Mouse (Mus musculus) MEL (cell line): ENCODE data around the gene Egfl7. TPM values are rescaled to one million over a fixed set of nuclear protein-coding genes. Genes with fewer than 3 reads are reported as not detected.

Source experiments
- DNase-seq: peaks from one replicate; pipeline ENCODE4 v3.0.0; 2011; ENCODE audit warnings: low read depth, low spot score
- H3K27ac ChIP-seq: 2 replicates; pipeline ENCODE4 v1.5.1; 2012; ENCODE audit warnings: low read depth, mild to moderate bottlenecking, control low read depth, low read length, moderate library complexity; ENCODE audit not compliant: control insufficient read depth
- H3K27me3 ChIP-seq, 2 experiments: fragments of 150-350 bp in 1 of 2; sonication (generic) in 1 of 2; 2 replicates each; pipeline ENCODE4 v1.6.1; 2012; ENCODE audit warnings: low read length in 2 of 2, mild to moderate bottlenecking in 2 of 2, improper control_type of control experiment in 1 of 2, moderate library complexity in 1 of 2; ENCODE audit not compliant: insufficient read depth in 2 of 2, control insufficient read depth in 1 of 2
- H3K36me3 ChIP-seq, 2 experiments: 2 replicates each; pipeline ENCODE4 v1.6.1; 2012 to 2014; ENCODE audit warnings: low read length in 2 of 2, improper control_type of control experiment in 1 of 2, inconsistent platforms in 1 of 2, mild to moderate bottlenecking in 1 of 2; ENCODE audit not compliant: insufficient read depth in 2 of 2, control insufficient read depth in 1 of 2
- H3K4me1 ChIP-seq, 2 experiments: fragments of 150-350 bp in 1 of 2; sonication (generic) in 1 of 2; 2 replicates each; pipeline ENCODE4 v1.6.1; 2012; ENCODE audit warnings: low read length in 2 of 2, improper control_type of control experiment in 1 of 2, mild to moderate bottlenecking in 1 of 2; ENCODE audit not compliant: insufficient read depth in 2 of 2, control insufficient read depth in 1 of 2
- H3K4me3 ChIP-seq, 2 experiments: fragments of 150-350 bp in 1 of 2; sonication (generic) in 1 of 2; 2 replicates each; pipeline ENCODE4 v1.5.1; 2012; ENCODE audit warnings: low read depth in 2 of 2, low read length in 2 of 2, mild to moderate bottlenecking in 2 of 2, moderate library complexity in 2 of 2, control low read depth in 1 of 2, improper control_type of control experiment in 1 of 2; ENCODE audit not compliant: control insufficient read depth in 1 of 2, insufficient read depth in 1 of 2
- H3K79me2 ChIP-seq: 2 replicates; pipeline ENCODE4 v1.6.1; 2012; ENCODE audit warnings: mild to moderate bottlenecking, low read length, moderate library complexity; ENCODE audit not compliant: control insufficient read depth, poor library complexity, insufficient read depth
- H3K9ac ChIP-seq: 2 replicates; pipeline ENCODE4 v1.6.1; 2012; ENCODE audit warnings: low read depth, mild to moderate bottlenecking, control low read depth, low read length, moderate library complexity; ENCODE audit not compliant: control insufficient read depth, poor library complexity, severe bottlenecking
- H3K9me3 ChIP-seq: fragments of 150-350 bp; sonication (generic); replicated peaks from 2 replicates; pipeline ENCODE4 v1.6.1; 2012; ENCODE audit warnings: mild to moderate bottlenecking, low read length, improper control_type of control experiment, moderate library complexity; ENCODE audit not compliant: insufficient read depth
- BHLHE40 ChIP-seq: IDR thresholded peaks from 2 replicates; pipeline ENCODE4 v1.6.1; 2012; ENCODE audit warnings: low read depth, mild to moderate bottlenecking, inconsistent platforms, low read length, improper control_type of control experiment, borderline replicate concordance
- CHD1 ChIP-seq: IDR thresholded peaks from 2 replicates; pipeline ENCODE4 v1.6.1; 2012; ENCODE audit warnings: low read depth, mild to moderate bottlenecking, inconsistent platforms, low read length, improper control_type of control experiment
- CTCF ChIP-seq, 3 experiments: IDR thresholded peaks in 2 of 3; conservative IDR thresholded peaks in 1 of 3; 2 replicates each; pipeline ENCODE4 v1.5.1; 2011 to 2012; ENCODE audit warnings: low read length in 3 of 3, low read depth in 2 of 3, mild to moderate bottlenecking in 2 of 3, improper control_type of control experiment in 1 of 3, inconsistent platforms in 1 of 3, mixed read lengths in 1 of 3, moderate library complexity in 1 of 3; ENCODE audit not compliant: control insufficient read depth in 1 of 3, insufficient read depth in 1 of 3, poor library complexity in 1 of 3, severe bottlenecking in 1 of 3
- ETS1 ChIP-seq: IDR thresholded peaks from 2 replicates; pipeline ENCODE4 v1.6.1; 2012; ENCODE audit warnings: low read depth, mild to moderate bottlenecking, inconsistent platforms, low read length, improper control_type of control experiment, moderate library complexity
- GATA1 ChIP-seq: IDR thresholded peaks from 2 replicates; pipeline ENCODE4 v1.6.1; 2011; ENCODE audit warnings: low read depth, low read length, improper control_type of control experiment
- JUND ChIP-seq: IDR thresholded peaks from 2 replicates; pipeline ENCODE4 v1.6.1; 2011; ENCODE audit warnings: low read depth, mild to moderate bottlenecking, improper control_type of control experiment, low read length
- KAT2A ChIP-seq: conservative IDR thresholded peaks from 2 replicates; pipeline ENCODE4 v1.6.1; 2012; ENCODE audit warnings: low read depth, low read length, improper control_type of control experiment, inconsistent platforms
- MAFK ChIP-seq: IDR thresholded peaks from 2 replicates; pipeline ENCODE4 v1.6.1; 2011; ENCODE audit warnings: low read depth, mild to moderate bottlenecking, low read length, improper control_type of control experiment, borderline replicate concordance
- MAX ChIP-seq: IDR thresholded peaks from 2 replicates; pipeline ENCODE4 v1.6.1; 2011; ENCODE audit warnings: low read length, improper control_type of control experiment
- MEF2A ChIP-seq: IDR thresholded peaks from 2 replicates; pipeline ENCODE4 v1.6.1; 2014; ENCODE audit warnings: low read depth, mild to moderate bottlenecking, inconsistent platforms, low read length, improper control_type of control experiment; ENCODE audit not compliant: poor library complexity, insufficient replicate concordance, severe bottlenecking; ENCODE audit errors: extremely low read depth
- MXI1 ChIP-seq: IDR thresholded peaks from 2 replicates; pipeline ENCODE4 v1.6.1; 2011; ENCODE audit warnings: mild to moderate bottlenecking, low read depth, low read length, improper control_type of control experiment
- NRF1 ChIP-seq: IDR thresholded peaks from 2 replicates; pipeline ENCODE4 v1.6.1; 2014; ENCODE audit warnings: low read depth, mild to moderate bottlenecking, inconsistent platforms, low read length, improper control_type of control experiment, moderate library complexity; ENCODE audit not compliant: poor library complexity, insufficient read depth, severe bottlenecking
- POLR2A ChIP-seq, 2 experiments: IDR thresholded peaks; 2 replicates each; pipeline ENCODE4 v1.6.1; 2011 to 2012; ENCODE audit warnings: low read length in 2 of 2, mild to moderate bottlenecking in 2 of 2, control low read depth in 1 of 2, improper control_type of control experiment in 1 of 2, low read depth in 1 of 2, moderate library complexity in 1 of 2; ENCODE audit not compliant: control insufficient read depth in 1 of 2, insufficient read depth in 1 of 2, poor library complexity in 1 of 2
- POLR2AphosphoS2 ChIP-seq: IDR thresholded peaks from 2 replicates; pipeline ENCODE4 v1.6.1; 2011; ENCODE audit warnings: low read length, improper control_type of control experiment
- POLR2AphosphoS5 ChIP-seq: IDR thresholded peaks from 2 replicates; pipeline ENCODE4 v1.6.1; 2012; ENCODE audit warnings: low read depth, borderline replicate concordance, mild to moderate bottlenecking, inconsistent platforms, low read length, moderate library complexity, mixed read lengths
- RAD21 ChIP-seq: IDR thresholded peaks from 2 replicates; pipeline ENCODE4 v1.6.1; 2011; ENCODE audit warnings: mild to moderate bottlenecking, low read depth, low read length, improper control_type of control experiment
- RCOR1 ChIP-seq: IDR thresholded peaks from 2 replicates; pipeline ENCODE4 v1.6.1; 2012; ENCODE audit warnings: low read depth, mild to moderate bottlenecking, inconsistent platforms, low read length, improper control_type of control experiment
- SMC3 ChIP-seq: IDR thresholded peaks from 2 replicates; pipeline ENCODE4 v1.6.1; 2011; ENCODE audit warnings: low read depth, low read length, improper control_type of control experiment
- TAL1 ChIP-seq: IDR thresholded peaks from 2 replicates; pipeline ENCODE4 v1.6.1; 2012; ENCODE audit warnings: mild to moderate bottlenecking, inconsistent platforms, low read length, moderate library complexity, mixed read lengths
- TBP ChIP-seq: IDR thresholded peaks from 2 replicates; pipeline ENCODE4 v1.8.0; 2011; ENCODE audit warnings: low read depth, low read length, improper control_type of control experiment
- UBTF ChIP-seq: IDR thresholded peaks from 2 replicates; pipeline ENCODE4 v1.6.1; 2012; ENCODE audit warnings: low read depth, mild to moderate bottlenecking, inconsistent platforms, low read length, improper control_type of control experiment, moderate library complexity, borderline replicate concordance; ENCODE audit not compliant: insufficient read depth
- ZC3H11A ChIP-seq: IDR thresholded peaks from 2 replicates; pipeline ENCODE4 v1.6.1; 2012; ENCODE audit warnings: low read depth, mild to moderate bottlenecking, inconsistent platforms, low read length, improper control_type of control experiment
- ZKSCAN1 ChIP-seq: IDR thresholded peaks from 2 replicates; pipeline ENCODE4 v1.6.1; 2012; ENCODE audit warnings: low read depth, mild to moderate bottlenecking, inconsistent platforms, low read length, improper control_type of control experiment, moderate library complexity
- ZNF384 ChIP-seq: IDR thresholded peaks from 2 replicates; pipeline ENCODE4 v1.6.1; 2012; ENCODE audit warnings: low read depth, mild to moderate bottlenecking, inconsistent platforms, low read length, improper control_type of control experiment
- polyA plus RNA-seq, 2 experiments: library from polyadenylated mRNA; stranded (reverse) in 1 of 2; unstranded in 1 of 2; fragments of >175 nt in 1 of 2; fragments of >200 nt in 1 of 2; gene quantifications; 2 replicates each; pipeline versions ENCODE4 v1.2.1 to v1.2.4; 2012; ENCODE audit warnings: low replicate concordance in 2 of 2, low read depth in 1 of 2; ENCODE audit not compliant: insufficient read length in 2 of 2, insufficient read depth in 1 of 2, missing spikeins in 1 of 2
- total RNA-seq: library from RNA; depleted of rRNA; stranded (reverse); fragments of 300-350 nt; gene quantifications from 2 replicates; pipeline ENCODE4 v1.2.3, GENCODE M21; 2012

Gene Egfl7
- total and polyA plus RNA-seq, 3 experiments = 73.9 to 125 TPM; not detected in 1

DNA sequence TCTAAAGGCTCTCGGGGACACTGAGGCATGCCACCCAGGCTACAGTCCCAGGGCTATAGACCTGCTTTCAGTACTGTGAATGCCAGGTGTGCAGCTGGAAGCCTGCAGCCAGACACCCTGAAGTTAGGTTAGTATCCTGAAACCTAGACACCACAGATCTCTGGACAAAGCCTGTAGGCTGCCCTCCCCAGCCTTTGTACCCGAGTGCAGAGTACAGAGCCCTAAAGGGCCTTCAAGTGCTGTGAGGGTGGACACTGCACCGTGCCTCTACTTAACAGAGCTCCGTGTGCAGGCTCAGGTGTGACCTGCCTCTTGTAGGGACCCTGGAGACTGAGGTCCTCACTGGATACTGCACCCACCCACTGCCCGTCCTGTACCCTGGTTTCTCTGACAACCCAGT is 19.3 kb upstream of the Egfl7 start:
- no peak for TF ChIP-seq ETS1
- no peak for TF ChIP-seq ZC3H11A
- TF ChIP-seq TAL1 = no peak
- TF ChIP-seq CTCF (IDR thresholded peaks at IDR 0.05 in 2 of 3, conservative IDR thresholded peaks at IDR 0.05 in 1 of 3; ENCODE audit: control insufficient read depth in 1 of 3, insufficient read depth in 1 of 3, low read depth in 2 of 3, low read length in 3 of 3, poor library complexity in 1 of 3, severe bottlenecking in 1 of 3) = no peak
- TF ChIP-seq ZKSCAN1 = no peak
- TF ChIP-seq RCOR1 = no peak
- TF ChIP-seq KAT2A = no peak
- TF ChIP-seq POLR2AphosphoS5 = no peak
- TF ChIP-seq MAFK = no peak
- H3K4me3 ChIP-seq = no peak overlapping the region
- no peaks in the 10 kb centered on the region for H3K36me3 ChIP-seq
- no peak overlapping the region for H3K27ac ChIP-seq
- H3K79me2 ChIP-seq = no peaks in the 10 kb centered on the region
- H3K27me3 ChIP-seq = no peaks in the 10 kb centered on the region
- H3K9me3 ChIP-seq = no peaks in the 10 kb centered on the region
- no peaks in the 10 kb centered on the region for H3K4me1 ChIP-seq
- no peak for DNase-seq
- H3K9ac ChIP-seq = no peak overlapping the region

DNA sequence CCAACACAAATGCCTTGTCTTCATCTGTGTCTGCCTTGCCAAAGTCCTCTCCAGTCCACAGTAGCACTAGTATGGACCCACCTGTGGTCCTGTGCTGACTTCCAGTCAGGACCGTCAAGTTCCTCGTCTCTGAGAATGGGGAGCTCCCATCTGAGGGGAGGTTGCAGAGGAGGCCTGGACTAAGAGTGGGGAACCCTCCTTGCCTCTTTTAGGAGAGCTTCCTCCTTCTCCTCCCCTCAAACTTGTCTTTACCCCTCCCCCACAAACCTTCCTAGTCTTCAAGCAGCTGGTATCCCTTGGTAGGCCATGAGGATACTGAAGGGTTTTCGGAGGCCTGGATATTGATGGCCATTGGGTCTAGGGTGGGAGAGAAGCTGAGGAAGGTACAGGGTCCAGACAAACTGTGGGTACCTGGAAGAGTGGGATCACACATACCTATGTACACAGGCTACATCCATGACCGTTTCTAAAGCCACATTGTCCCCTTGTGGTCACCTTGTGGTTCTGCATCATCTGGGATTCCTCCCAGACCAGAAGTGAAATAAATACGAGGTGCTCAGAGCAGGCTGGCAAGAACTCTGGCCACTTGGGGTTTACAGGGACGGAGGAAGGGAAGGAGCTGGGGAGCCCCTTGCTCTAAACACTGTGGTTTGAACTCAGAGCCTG is 18.3 kb upstream of the Egfl7 start:
- Histone ChIP-seq H3K79me2 (no peaks in the 10 kb centered on the region), H3K4me1 (no peaks in the 10 kb centered on the region), H3K36me3 (no peaks in the 10 kb centered on the region), H3K27me3 (no peaks in the 10 kb centered on the region; a peak in 1 of 4 replicates), H3K27ac (no peak overlapping the region), H3K9me3 (no peaks in the 10 kb centered on the region), H3K4me3 (no peak overlapping the region), H3K9ac (no peak overlapping the region)
- DNase-seq = peak; percentile 33
- TF ChIP-seq MEF2A = no peak
- TF ChIP-seq SMC3 = peak; percentile 43
- no peak for TF ChIP-seq POLR2A (IDR thresholded peaks at IDR 0.05; ENCODE audit: control insufficient read depth in 1 of 2, insufficient read depth in 1 of 2, low read depth in 1 of 2, low read length in 2 of 2, poor library complexity in 1 of 2)
- no peak for TF ChIP-seq MXI1
- peak; percentile 51 for TF ChIP-seq RAD21
- TF ChIP-seq UBTF = no peak
- TF ChIP-seq BHLHE40 = no peak
- TF ChIP-seq ZKSCAN1 = no peak
- TF ChIP-seq CHD1 = no peak
- no peak for TF ChIP-seq POLR2AphosphoS5
- TF ChIP-seq MAX = no peak
- no peak for TF ChIP-seq TBP
- TF ChIP-seq POLR2AphosphoS2 = no peak
- TF ChIP-seq KAT2A = no peak
- no peak for TF ChIP-seq JUND
- TF ChIP-seq CTCF (IDR thresholded peaks at IDR 0.05 in 2 of 3, conservative IDR thresholded peaks at IDR 0.05 in 1 of 3; ENCODE audit: control insufficient read depth in 1 of 3, insufficient read depth in 1 of 3, low read depth in 2 of 3, low read length in 3 of 3, poor library complexity in 1 of 3, severe bottlenecking in 1 of 3) = peak; percentile 33 to 58 (median 52); a peak in 5 of 6 replicates
- no peak for TF ChIP-seq ZNF384
- TF ChIP-seq GATA1 = no peak
- TF ChIP-seq NRF1 = no peak
